Mouse (Mus musculus) layer of hippocampus, adult 9-11 months (tissue): ENCODE measurements around the gene Madcam1.
"Not testable (repeated sequence)": the region's sequence is repeated elsewhere in the genome, so short reads cannot be mapped to it uniquely, and the experiment has no call there.

Experiments
- DNase-seq: peaks from one replicate; pipeline ENCODE4 v3.0.0; 2022

Madcam1 gene

DNA sequence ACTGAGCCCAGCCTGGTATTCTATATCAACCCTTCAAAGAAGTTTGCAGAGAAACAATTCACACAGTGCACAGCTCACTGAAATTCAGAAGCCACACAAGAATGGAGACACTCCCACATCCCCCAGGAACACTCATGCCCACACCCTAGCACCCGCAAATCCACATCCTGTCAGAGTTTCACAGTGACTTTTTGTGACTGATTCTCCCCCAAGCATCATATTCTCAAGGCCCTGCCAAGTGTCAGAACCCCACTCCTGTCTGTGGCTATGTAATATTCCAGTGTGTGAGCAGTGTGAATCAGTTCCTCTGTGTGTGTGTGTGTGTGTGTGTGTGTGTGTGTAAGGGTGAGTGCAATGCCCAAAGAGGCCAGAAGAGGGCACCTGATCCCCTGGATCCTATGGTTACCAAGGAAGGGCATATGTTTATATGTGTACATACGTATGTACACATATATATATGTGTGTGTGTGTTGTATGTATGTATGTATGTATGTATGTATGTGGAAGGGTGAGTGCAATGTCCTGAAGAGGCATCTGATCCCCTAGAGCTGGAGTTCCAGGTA lies 27.7 kb downstream of the Madcam1 start:
- DNase-seq = no peak

DNA sequence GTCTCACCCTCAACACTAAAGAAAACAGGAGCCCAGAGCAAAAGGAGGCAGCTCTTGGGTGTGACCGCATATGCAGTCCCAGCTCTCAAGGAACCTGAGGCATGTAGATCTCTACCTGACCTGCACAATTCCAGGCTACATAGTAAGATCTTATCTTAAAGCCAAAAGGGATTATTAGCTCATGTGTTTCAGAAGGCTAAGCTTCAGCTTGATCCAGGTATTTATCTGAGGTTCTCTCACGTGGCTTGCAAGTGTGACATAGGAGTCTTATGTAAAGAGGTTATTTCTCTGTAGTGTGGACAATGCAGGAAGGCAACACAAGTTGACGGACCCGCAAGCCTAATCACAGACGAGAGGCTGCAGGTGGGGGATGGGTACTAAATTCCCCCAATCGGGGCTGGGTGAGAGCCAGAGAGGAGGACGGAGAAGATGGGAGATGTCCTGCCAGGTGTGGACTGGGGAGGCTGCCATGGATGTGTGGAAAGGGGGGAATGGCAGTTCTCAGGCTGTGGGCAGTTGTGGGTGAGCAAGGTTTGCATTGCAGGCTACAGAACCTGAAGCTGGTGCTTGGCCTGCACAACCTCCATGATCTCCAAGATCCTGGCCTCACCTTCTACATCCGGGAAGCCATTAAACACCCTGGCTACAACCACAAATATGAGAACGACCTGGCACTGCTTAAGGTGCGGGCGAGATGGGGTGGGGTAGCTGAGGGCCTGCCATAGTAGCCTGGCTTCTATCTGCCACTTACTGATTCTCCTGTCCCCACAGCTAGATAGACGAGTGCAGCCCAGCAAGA lies 29.4 kb downstream of the Madcam1 start:
- no peak for DNase-seq

DNA sequence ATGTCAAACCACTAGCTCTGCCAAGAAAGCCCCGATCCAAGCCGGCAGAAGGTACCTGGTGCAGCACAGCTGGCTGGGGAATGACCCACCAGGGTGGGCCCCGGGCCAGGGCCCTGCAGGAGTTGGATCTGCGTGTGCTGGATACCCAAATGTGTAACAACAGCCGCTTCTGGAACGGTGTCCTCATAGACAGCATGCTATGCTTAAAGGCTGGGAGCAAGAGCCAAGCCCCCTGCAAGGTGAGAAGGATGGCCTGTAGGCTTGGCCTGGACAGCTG lies 30.0 kb downstream of the Madcam1 start:
- DNase-seq = no peak

DNA sequence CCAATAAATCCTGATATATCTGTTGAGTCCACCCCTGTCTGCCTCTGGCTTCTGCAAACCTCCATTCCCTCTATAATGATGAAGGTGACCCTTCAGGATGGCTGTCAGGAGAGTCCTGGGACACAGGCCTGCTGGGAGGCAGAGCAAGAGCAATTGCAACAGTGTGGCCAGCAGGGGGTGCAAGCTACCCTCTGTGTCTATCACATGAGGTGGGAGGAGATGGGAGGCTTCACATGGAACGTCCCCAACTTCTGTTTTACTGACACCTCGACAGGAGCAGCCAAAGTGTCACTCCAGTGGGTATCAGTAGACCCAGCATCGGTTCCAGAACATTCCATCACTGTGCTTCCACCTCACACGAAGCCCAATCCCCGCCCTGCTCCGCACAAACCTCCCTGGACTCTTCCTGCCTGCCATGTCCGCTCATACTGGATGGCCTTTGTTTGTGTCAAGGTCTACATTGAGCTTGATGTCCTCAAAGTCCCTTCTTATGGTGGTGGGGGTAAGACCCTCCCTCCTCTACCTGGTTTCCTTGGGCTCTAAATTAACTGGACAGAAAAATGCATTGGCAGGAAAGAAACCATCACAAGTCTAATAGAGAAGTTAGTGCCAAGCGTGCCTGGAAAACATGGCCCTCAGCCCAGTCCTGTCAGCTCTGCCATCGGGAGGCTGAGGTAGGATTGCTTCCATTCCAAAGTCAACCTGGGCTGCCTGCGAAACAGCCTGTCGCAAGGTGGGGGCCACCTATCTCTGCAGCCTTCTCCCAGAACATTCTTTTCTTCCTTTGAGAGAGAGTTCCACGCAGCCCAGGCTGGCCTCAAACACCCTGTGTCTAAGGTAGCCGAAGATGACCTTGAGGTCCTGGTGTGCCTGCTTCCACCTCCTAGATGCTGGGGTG lies 31.1 kb downstream of the Madcam1 start:
- peak; percentile 71 for DNase-seq

DNA sequence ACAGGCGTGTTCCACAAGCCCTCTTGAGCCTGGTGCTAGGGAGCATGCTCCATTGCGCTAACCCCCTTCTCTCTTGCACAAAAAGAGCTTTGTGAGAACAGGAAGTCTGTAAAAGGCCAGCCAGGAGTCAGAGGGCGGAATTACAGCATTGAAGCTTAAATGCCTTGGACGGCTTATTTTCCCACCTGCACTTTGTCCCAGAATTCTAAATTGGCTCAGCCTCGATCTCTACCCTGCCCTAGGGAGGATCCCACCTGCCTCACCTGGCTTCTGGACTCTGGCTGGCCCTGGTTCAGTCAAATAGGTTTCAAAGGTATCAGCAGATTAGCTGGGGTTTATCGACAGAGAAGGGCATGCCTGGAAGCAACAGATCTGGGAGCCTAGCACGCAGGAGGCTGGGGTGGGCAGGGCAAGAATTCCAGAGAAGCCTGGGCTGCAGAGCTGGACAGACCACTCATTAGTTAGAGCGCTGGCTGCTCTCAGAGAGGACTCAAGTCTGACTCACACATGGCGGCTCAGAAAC lies 31.8 kb downstream of the Madcam1 start:
- no peak for DNase-seq

DNA sequence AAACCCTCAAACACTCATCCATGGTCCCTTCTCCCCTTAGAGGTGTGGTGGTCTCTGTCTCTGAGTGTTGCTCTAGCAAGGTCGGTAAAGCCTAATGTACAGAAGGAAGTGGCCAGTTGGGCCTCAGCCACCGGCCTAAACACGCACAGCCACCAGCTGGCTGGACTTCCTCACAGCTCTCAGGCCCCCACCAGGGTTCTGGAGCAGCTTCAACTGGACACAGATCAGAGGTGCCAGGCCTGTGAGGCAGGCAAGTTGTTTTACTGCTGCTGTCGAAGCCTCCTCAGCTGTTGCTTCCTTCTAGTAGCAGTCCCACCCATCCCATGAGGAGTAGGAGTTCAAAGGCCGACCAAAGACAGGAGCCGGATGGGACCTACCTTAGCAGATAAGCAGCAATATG lies 33.6 kb downstream of the Madcam1 start:
- DNase-seq = no peak

DNA sequence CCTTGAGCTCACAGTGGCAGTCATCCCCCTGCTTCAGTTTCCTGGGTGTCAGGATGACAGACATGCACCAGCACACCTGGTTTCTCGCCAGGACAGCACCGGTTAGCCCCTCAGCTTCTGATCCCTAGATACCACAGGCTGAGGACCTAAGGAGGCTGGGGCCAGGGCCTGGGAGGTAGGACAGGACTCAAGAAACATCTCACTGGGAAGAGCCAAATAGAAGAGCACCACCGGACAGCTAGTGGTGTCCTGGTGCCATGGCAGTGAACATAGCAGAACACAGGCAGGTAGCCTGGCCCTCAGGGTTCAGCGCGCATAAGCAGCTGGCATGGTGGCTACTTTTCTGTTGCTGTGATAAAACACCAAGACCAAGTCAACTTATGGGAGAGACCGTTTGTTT lies 34.1 kb downstream of the Madcam1 start:
- DNase-seq = no peak

DNA sequence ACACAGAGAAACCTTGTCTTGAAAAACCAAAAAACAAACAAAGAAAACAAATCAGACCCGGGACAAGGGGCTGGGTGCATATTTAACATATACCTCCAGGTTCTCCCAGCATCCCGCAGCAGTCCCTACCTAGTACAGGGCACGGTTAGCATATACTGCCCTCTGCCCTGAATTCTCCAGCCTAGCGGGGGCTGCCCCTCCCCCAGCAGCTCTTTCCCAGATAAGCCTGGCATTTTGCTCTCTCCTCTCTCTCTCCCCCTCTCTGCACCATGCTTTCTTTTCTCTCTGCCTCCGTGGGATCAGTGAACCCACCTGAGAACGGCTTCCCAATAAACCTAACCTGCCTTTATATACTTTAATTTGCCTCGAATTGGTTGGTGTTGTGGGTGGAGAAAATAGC lies 36.3 kb downstream of the Madcam1 start:
- no peak for DNase-seq

DNA sequence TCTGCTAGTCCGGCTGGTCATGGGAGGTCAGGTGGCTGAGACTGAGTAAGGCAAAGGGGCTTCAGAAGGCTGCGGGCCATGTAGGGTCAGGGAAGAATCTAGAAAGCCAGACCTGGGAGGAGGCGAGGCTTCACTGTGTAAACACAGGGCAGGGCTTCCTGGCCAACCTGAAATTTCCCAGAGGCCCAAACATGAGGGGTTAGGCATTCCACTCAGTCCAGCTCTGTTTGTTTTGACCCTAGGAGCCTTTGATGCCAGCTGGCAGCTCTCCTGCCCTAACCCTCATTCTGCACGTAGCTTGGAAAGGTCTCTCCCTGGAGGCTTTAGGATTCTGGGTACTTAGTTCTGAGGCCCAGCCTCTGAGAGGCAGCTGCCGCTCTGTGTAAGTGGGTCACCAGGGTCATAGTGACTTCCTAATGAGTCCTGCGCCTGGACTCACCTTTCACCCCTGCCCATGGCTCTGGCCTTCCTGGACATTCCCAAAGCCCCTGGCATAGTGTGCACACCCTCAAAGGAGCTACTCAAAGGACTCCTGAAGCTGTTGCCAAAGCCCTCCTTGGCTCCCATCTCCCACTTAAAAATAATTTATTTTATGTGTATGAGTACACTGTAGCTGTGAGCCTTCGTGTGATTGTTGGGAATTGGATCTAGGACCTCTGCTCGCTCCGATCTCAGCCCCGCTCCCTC lies 37.2 kb downstream of the Madcam1 start:
- DNase-seq = no peak

DNA sequence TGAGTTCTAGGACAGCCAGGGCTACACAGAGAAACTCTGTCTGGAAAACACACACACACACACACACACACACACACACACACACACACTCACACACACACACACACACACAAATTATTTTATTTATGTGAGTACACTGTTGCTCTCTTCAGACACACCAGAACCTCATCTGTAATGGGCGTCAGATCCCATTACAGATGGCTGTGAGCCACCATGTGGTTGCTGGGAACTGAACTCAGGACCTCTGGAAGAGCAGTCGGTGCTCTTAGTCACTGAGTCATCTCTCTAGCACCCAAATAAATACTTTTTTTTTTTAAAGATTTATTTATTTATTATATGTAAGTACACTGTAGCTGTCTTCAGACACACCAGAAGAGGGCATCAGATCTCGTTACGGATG lies 38.6 kb downstream of the Madcam1 start:
- DNase-seq = not testable (repeated sequence)

DNA sequence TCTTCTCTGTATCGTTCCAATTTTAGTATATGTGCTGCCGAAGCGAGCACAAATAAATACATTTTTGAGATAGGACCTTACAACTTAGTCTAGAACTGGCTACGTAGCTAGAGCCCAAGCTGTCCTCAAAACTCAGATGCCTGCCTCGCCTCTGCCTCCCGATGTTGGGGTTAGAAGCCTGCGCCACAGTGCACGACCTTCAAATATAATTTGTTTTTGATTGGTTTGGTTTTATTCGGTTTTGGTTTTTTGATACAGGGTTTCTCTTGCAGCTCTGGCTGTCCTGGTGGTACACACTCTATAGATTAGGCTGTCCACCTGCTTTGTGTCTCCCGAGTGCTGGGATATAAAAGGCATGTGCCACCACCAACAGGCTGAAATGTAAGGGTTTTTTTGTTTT lies 39.2 kb downstream of the Madcam1 start:
- DNase-seq = no peak

DNA sequence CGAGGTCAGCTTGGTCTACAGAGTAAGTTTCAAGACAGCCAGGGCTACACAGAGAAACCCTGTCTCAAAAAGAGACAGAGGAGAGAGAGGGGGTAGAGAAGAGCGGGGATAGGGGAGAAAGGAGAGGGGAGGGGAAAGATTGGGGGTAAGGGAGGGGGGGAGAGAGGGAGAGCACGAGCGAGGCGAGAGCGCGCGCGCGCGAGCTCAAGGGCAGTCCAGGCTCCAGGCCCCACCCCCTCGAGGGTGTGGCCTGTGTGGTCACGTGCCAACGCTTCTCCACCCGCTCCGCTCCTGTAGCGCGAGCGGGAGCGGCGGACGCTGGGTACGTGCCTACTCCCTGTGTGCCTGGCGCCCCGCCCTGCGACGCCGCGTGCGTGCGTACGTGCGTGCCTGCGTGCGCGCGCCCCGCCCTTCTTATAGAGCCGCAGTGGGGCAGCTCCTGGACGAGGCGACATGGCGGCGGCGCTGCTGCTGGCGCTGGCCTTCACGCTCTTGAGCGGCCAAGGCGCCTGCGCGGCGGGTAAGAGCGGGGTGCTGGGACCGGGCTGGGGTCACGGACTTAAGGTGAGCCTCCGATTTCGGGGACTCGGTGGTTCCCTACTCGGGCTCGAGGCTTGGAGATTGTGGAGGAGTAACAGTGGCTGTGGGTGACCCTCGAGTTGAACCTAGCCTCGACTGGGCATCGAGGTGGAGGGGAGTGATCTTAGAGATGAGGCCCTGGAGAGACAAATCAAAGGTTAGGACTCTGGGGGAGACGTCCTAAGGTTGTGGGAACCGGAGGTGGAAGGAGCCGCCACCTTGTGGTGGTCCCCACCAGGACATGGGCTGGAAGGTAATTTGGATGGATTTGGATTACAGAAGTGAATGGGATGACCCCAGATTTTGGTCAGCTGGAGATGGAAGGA lies 40.0 kb downstream of the Madcam1 start, which contains the start of gene Bsg:
TSS of gene Bsg (plus strand) at position 427 of the 905 bp plus-strand sequence.
- DNase-seq = peak; percentile 99

DNA sequence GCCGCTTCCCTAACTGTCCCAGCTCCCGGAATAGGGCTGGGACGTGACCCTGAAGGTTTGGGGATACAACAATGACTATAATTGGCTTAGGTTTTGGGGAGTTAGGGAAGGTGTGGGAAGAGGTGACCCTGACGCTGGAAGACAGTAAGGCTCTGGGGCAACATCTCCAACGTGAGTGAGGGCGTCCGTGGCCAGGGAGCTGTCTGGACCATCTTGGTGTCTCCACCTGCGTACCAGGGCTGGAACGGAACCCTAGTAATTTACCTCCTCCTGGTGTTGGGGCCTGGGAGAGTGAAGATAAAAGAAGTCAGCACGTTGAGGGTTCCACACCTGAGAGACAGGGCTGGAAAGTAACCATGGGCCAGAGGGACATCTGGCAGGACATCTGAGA lies 40.6 kb downstream of the Madcam1 start:
- DNase-seq = no peak

DNA sequence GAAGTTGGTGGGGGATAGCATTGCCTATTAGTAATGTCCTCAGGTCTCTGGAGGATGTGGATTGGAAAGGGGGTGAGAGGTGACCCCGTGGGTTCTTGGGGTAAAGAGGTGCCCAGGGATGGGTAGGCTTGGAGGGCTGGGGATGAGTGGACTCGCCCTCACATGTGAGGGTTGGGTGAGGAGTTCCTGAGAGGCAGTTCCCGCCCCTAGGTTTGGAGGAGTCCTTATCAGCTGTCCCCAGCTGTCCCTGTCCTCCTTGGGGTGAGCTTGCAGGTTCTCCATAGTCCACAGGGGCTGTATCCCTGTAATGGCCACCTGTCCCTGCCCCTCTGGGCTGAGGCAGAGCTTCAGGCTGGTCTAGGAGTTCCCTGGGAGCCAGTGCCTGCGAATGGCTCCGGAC lies 41.6 kb downstream of the Madcam1 start:
- DNase-seq = no peak

DNA sequence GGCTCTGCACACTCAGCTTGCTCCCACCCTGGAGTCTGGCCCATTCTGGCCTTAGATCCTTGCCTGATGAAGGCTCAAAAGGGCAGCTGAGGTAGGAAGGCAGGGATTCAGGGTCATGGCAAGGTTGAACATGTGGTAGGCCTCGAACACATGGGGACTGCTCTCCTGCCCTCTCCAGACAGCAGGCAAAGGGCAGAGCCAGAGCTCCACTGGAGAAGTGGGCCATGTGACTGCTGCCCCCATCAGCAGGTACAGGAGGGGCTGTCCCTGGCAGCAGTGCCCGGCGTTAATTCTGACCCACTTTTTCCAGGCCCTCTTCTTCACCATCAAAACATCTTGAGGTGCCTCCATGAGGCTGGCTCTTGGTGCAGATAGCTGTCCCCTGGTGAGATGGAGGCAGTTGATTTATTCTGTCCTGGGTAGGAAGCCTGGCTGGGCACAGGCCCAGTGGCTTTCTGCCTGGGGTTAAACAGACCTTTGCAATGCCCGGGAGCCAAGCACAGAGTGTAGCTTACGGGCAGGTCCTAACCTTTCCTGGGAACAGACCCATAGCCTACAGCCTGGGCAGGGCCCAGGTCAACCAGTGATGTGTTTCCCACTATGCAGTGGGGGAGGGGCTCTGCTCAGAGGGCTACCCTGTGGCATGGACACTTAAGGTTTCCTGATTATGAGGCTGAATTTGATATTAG lies 42.2 kb downstream of the Madcam1 start:
- DNase-seq = no peak

DNA sequence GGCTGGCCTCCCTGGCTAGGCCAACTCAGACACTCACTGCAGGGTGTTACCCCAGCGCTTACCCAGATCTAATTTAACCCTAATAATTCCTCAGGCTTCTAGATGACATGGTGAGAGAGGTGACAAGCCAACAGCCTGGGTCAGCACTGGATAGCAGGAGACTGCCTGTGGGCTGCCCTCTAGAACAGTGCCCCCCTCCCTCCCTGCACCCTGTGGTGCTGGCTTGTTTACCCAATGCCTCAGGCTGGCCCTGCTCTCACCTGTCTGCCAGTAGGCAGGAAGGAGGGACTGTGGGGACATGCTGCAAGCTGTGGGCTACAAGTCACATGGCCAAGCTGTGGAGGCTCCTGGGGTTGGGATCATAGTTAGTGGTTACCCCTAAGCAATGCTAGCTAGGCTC lies 42.8 kb downstream of the Madcam1 start:
- no peak for DNase-seq

DNA sequence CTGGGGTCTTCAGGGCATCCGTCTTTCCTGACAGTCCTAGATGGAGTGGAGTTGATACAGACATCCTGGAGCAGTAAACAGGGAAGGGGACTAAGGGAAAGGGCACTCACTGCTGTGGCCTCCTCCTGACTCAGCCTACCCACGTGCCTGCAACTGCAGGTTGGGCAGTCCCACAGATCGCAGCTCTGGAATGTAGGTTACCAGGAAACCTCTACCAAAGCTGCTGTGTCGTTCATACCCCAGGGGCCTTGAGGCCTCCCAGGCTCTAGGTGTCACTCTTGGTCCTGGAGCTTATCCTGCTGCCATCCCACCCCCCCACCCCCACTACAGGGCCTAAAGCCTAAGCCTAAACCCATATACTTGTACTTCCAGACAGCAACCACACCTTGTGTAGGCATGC lies 43.4 kb downstream of the Madcam1 start:
- DNase-seq = no peak

DNA sequence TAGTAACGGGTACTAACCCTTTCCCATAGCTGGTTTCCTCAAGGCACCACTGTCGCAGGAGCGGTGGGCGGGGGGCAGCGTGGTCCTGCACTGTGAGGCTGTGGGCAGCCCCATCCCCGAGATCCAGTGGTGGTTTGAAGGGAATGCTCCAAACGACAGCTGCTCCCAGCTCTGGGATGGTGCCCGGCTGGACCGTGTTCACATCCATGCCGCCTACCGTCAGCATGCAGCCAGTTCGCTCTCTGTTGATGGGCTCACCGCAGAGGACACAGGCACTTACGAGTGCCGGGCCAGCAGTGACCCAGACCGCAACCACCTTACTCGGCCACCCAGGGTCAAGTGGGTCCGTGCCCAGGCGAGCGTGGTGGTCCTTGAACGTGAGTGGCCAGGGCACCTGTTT lies 44.3 kb downstream of the Madcam1 start:
- DNase-seq = no peak

DNA sequence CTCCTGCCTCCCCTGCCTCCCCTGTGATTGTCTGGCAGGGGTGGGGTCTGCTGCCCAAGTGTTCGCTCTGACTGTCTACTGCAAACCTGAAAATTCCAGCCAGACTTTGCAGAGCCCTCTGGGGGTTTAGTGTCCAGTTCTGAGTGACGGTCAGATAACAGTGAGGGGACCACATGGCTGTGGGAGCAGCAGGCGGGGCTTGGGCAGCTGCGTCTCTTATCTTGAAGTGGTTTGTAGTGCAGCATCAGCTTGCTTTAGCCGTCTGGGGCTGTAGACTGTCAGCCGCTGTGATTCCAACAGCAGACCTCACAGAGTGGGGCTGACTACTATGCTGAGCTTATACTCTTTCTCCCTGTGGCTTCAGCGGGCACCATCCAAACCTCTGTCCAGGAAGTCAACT lies 44.9 kb downstream of the Madcam1 start:
- DNase-seq = no peak

DNA sequence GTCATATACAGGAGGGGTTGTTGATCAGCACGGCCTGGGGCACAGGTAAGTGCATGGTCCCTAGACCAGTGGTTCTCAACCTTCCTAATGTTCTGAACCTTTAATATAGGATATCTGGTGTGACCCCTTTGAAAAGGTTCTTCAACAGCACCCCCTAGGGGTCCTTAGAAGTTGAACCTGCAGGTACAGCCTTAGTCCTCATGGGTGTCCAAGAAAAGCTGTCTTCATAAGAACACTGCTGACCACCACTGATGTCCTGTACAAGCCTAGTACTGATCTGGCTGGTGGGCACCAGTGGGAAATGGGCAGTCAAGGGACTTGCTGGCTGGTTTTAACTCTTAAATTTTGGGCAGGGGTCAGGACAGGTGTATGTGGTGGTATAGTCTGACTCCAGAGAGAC lies 47.7 kb downstream of the Madcam1 start:
- DNase-seq = no peak

DNA sequence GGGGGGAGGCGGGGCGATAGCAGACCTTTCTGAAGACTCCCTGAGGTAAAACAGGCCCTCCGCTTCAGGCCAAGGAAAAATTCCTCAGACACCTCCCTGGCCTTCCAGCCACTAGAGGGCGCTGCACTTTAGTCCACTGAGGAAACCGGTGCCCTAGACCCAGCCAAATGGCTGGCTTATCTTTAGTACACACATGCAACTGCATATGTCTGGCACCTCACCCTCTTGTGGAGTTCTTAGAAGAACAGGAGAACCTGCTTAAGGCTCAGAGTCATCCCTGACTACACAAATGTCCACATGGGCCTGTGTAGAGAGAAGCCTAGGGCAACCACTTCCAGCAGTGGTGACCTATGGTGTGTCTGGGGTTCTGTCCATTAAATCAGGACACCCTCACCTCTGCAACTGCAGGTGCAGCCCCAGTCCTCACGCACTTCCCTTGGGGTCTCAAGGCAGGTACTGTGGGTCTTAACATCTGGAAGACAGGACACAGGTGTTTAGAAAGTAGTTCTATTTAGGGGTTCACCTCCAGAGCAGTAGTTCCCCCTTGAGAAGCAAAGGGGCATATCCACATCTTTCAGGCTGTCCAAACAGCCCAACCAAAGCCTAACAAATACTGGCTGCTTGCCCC lies 48.3 kb downstream of the Madcam1 start:
- peak; percentile 66 for DNase-seq
